Mouse (Mus musculus): ENCODE data around the gene Rab3b. TPM values are rescaled to one million over a fixed set of nuclear protein-coding genes. Genes with fewer than 3 reads are reported as not detected.

Gene Rab3b
- total RNA-seq, 4 experiments from 2014 or later: 0.57 to 1.7 (median 1.4) TPM

DNA sequence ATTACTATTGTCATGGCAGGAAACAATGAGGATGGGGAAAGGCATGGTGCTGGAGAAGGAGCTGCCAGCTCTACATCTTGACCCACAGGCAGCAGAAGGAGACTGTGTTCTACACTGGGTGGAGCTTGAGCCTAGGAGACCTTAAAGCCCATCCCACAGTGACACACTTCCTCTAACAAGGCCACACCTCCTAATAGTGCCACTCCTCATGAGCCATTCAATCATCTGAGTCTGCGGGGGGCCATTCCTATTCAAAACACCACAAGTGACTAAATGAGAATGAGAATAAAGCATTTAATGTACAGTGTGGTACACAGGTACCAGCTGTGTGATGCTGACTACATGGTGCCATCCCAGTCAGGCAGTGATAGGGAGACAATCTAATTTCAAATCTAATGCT lies 71.3 kb downstream of the Rab3b start:
- no peak for DNase-seq (ENCODE audit: low spot score)

DNA sequence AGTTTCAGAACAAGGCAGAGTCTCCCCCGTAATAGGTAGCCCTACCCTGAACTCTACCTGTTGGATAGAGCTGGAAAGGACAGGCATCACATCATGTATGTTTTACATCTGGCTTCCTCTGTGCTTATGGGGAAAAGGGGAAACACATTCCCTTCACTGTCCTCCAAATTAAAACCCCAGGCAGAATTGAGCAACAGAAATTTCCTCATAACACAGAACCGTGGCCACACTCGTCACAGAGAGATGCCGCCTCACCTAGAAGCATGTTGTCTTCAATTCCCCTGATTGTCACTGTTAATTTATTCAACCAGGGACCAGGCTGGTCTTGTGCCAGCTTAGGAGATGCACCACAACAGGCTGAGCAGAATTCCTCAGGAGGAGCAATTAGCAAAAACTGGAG lies 72.8 kb downstream of the Rab3b start:
- DNase-seq (ENCODE audit: low spot score): no peak

DNA sequence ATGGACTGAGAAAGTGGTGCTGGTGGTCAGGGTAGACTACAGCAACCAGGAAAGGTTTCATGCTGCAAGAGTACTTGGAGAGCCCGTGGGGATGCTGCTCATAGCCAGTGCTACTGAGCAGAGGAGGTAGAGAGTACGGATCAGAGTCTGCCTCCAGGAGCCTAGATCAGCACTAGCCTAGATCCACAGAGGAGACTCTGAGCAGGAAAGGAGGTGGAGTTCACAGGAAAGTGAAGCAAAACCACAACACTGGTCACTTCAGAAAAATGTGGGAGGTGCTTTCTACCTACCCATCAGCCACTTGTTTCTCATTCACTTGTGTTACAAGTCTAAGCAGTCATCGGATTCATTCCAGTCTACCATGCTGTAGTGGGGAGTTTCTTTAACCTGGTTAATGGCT lies 80.8 kb downstream of the Rab3b start:
- no peak for DNase-seq (ENCODE audit: low spot score)

DNA sequence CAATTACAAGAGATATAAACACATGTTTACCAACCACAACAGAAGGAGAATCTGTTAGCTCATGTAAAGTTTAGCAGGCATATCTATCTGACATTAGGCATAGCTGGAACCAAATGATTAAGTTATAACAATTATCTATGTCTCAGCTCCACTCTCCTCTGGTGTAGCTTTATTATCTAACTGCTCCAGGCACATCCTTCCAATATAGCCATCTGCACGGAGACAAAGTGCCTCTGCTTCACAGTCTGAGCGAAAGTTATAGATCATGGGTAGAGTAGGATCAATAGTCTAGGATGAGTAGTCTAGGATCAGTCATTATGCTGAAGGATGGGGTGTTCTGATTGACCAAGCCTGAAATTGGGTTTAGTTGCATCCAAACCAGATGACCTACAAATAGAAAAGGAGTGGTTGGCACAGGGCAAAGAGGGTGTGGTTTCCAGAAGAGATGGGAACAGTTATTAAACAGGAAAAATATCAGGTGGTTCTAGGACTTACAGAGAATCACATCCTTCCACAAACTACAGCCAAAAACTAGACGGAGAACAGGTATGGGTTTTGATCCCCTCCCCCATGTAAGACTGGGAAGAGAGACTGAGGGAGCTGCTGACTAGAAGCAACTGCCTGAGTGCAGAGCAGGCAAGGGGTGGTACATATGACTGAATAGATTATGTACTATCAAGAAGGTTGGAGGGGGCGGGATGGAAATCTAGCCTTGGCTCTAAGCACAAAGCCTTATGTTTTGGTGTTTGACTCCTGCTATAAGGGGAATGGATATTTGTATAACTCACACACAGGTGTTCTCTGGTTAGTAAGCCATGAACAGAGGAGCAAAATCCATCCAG lies 82.0 kb downstream of the Rab3b start:
- no peak for DNase-seq (ENCODE audit: low spot score)

DNA sequence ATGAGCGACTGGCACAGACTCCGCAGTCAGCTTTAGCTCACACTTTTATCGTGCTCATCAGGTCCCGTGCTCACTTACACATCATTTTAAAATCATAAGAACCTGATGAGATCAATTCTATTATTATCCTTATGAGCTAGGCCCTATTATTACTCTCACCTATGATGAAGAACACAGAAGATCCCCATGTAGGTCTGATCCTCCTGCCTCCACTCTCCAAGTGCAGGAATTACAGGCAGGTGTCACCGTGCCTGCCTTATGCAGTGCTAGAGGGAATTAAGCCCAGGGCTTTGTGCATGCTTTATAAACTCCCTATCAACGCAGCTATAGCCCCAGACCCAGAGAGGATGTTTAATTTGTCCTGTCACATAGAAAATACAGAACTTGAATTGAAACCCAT lies 84.2 kb downstream of the Rab3b start:
- DNase-seq (ENCODE audit: low spot score): no peak

DNA sequence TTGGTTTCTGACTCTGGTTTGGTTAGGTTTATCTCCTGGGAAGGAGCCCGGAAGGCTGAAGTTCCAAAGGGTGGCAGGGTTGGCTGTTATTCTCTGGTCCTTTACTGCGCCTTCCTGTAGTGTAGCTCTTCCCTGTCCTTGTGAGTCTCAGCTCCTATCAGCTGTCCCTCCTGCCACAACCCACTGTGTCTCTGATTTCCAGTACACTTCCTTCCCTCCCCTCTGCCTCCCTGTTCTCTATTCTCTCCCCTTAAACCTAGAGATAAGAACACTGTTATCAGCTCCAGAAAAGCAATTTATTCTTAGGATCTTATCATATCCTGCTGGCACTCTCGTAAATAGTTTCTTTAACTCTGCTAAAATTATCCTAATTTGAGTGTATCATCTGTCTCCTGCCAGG lies 90.7 kb downstream of the Rab3b start:
- DNase-seq (ENCODE audit: low spot score): no peak

DNA sequence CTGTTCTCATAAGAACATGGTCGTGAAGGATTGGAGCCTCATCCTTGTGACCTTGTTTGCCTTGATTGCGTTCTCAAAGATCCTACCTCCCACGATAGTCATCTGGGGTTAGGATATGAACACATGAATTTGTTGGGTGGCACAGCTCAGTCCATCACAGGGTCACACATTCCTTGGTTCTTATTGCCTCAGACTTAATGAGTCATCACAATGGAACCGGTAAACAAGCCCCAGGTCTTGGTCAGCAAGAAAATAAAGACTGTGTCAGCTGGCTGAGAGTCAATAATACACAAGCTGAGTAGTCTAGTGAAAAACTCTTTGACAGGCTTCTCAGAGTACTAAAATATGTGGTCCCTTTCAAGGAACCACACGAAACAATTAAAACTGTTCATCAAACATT lies 92.2 kb downstream of the Rab3b start:
- DNase-seq (ENCODE audit: low spot score): no peak

DNA sequence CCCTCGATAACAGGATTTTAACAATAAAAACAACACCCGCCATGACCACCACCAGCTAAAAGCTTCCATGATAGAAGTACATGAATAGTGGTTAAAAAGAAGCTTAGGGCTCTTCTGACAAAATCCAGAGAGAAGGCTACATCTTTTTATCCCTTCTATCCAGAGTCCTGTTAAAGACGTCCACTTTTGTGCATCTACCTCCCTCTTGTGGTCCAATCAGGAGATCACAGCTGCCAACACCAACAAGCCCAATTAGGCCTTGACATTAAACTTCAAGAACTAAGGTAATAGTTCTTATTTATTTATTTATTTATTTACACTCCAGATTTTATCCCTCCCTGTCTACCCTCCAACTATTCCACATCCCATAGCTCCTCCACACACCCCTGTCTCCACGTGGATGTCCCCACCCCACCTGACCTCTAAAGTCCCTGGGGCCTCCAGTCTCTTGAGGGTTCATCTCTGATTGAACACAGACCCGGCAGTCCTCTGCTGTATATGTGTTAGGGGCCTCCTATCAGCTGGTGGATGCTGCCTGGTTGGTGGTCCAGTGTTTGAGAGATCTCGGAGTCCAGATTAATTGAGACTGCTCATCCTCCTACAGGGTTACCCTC lies 97.7 kb downstream of the Rab3b start:
- DNase-seq (ENCODE audit: low spot score): peak; percentile 31

DNA sequence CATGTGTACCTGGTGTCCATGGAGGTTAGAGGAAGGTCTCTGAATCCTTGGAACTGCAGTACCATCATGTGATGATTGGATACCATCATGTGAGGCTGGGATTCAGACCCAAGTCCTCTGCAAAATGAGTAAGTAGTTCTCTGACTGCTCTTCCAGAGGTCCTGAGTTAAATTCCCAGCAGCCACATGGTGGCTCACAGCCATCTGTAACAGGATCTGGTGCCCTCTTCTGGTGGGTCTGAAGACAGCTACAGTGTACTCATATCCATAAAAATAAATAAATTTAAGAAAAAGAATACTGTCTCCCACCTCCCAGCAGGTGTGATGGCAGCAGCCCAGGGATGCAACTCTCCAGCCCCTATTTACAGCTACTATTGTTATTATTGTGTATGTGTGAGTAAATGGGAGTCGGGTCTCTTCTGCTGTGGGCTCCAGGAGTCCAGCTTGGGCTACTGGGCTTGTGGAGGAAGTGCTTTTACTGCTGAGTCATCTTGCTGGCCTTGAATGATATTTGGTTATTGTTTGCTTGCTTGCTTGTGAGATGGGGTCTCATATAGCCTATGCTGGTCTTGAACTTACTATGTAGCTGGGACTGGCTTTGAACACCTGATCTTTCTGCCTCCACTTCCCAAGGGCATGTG lies 108.1 kb downstream of the Rab3b start:
- no peak for DNase-seq (ENCODE audit: low spot score)

DNA sequence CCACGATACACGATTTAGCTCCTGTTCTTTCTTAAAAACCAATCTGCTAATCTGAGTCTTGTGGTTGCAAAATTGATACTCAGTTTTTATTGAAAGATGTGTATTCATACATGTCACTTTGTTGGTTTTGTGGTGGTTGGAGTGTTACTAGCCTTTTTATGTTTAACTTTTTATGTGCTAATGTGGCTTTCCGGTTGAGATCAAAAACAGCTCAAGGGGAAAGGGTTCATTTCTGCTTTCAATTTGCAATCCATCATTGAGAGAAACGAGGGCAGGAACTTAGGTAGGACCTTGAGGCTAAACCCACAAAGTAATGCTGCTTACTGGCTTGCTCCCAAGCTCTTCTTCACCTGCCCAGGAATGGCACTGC lies 108.6 kb downstream of the Rab3b start:
- no peak for DNase-seq (ENCODE audit: low spot score)

DNA sequence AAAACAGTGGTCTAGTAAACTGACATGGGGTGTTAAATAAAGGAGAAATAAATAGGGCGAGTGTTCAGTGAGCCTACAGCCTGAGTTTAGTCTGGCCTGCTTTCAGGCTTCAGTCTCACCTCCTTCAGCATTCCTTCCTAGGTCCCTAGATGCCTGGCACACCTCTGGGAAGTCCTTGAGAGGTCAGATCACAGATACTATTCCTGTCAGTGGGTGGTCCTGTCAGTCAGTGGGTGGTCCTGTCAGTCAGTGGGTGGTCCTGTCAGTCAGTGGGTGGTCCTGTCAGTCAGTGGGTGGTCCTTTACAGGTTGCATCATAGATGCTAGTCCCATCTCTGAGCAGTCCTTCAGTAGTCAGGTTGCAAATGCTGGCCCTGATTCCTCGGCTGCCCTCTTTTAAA lies 110.6 kb downstream of the Rab3b start:
- DNase-seq (ENCODE audit: low spot score): no peak

DNA sequence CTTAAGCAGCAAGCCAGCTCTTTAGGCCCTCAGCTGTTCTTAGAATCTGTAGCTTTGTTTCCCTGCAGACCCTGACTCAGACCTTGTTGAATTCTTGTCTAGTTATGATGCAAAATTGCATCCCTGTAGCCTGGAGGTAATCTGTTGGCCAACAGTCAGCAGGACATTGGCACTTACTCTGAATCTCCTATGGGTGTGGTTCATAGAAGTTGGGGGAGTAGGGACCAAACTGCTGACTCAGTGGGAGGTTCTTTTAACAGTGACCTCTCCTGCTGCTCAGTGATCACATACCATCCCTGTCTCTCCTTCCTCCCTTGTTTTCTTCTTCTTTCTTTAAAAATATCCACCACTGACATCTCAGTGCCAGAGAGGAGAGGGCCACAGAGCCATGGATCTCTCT lies 111.2 kb downstream of the Rab3b start:
- DNase-seq (ENCODE audit: low spot score): no peak

DNA sequence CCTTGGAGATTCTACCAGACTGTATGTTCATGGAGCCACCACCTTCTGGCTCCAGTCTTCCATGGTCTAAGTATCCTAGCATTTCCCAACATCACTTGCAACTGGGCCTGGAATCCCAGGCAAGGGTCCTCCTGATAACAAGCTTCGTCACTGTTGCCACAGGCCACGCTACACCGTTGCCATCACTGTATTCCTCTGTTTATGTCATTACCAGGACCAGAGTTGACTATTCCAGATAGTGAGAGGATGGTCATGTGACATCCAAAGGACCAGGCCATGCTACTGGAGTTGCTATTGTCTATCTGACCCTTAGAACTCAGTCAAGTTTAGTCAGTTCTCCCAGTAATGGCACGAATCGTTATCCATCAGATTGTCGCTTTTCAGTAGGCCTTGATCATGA lies 111.7 kb downstream of the Rab3b start:
- no peak for DNase-seq (ENCODE audit: low spot score)

DNA sequence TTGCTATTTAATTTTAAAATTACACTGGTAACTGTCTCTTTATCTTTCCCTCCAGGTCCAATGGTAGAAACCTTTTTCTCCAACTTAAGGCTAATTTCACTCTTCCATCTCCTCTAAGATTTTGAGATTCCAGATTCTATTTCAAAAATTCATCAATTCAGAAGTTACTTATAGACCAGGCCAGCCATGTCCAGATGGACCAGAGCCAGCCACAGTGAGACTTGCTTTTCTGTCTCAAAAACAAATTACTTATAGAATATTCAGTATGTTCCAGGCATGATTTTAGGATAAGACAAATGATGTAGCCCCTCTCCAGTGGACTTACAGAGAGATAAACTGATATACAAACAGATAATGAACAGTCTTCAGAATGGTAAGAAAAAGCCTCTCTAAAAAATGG lies 112.9 kb downstream of the Rab3b start:
- no peak for DNase-seq (ENCODE audit: low spot score)

Other genes with a start within 250 kb of the Rab3b start
- under 1 TPM; 0.20 to 0.56 (median 0.42) TPM for gene 3110021N24Rik, start 159.4 kb upstream of the Rab3b start, total RNA-seq (2022)
- 10 to 100 TPM; 26.8 to 30.7 (median 29.0) TPM for gene Zfyve9, start 98.3 kb upstream of the Rab3b start, total RNA-seq (2022)
- gene Btf3l4, start 45.4 kb upstream of the Rab3b start, total RNA-seq (2022): 10 to 100 TPM; 71.7 to 87.3 (median 80.1) TPM
- 10 to 100 TPM; 26.2 to 31.4 (median 27.8) TPM for gene Txndc12, start 44.5 kb upstream of the Rab3b start, total RNA-seq (2022)
- gene Kti12, start 31.3 kb upstream of the Rab3b start, total RNA-seq (2022): 10 to 100 TPM; 21.3 to 27.8 (median 22.5) TPM
- under 1 TPM in 1 of 4 experiments, not detected in 3; 0.25 TPM for gene A730015C16Rik, start 30.4 kb upstream of the Rab3b start, total RNA-seq (2022)
- gene Nrd1, start 121.6 kb downstream of the Rab3b start, total RNA-seq (2022): 100 to 1,000 TPM; 123 to 146 (median 141) TPM

Data from heart, adult 8-10 months (tissue).